Mouse (Mus musculus): ENCODE data around the gene Trmt1l.

DNA sequence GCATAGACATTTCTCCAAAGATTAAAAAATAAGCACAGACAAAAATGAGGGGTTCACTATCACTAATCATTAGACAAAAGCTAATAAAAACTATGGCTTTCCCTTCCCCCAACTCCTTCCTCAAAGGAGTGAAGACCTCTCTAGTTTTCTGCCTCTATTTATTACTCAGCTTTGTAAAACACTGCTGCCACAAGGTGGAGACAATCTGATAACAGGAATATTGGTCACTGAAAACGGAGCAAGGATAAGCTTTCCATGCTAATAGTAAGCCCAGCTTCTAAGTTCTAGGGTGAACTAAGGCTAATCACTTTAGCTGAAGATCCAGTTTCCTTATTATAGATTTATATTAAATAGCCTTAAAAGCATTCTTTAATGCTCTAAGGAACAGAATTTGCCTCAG is 64.1 kb downstream of the Trmt1l start:
- no peak for TF ChIP-seq CTCF (IDR thresholded peaks at IDR 0.05; ENCODE audit: insufficient read depth, low read depth, low read length)
- no peak for TF ChIP-seq POLR2A (IDR thresholded peaks at IDR 0.05; ENCODE audit: insufficient read depth, low read depth, low read length)

Measured in olfactory bulb, adult 2 months (tissue).